Mouse (Mus musculus): ENCODE measurements around the gene B230118H07Rik. TPM values are rescaled to one million over a fixed set of nuclear protein-coding genes. Genes with fewer than 3 reads are reported as not detected.

Gene B230118H07Rik
- total and polyA plus RNA-seq, 3 experiments: 1.6 to 76.4 (median 10.2) TPM

- no peak overlapping the region for H3K4me3 ChIP-seq (ENCODE audit: low read depth, low read length)
- peaks cover 11% of the 10 kb centered on the region for H3K4me1 ChIP-seq (ENCODE audit: insufficient read depth, low read depth, low read length)
- DNase-seq (ENCODE audit: low spot score) (no peak), ATAC-seq (ENCODE audit: extremely low read depth, insufficient number of reproducible peaks, low FRiP score, poor library complexity, severe bottlenecking) (no peak)
- TF ChIP-seq GATA1 (IDR thresholded peaks at IDR 0.05; ENCODE audit: borderline replicate concordance, low read length) (no peak), GATA2 (IDR thresholded peaks at IDR 0.05; ENCODE audit: borderline replicate concordance, low read depth, low read length) (no peak), TAL1 (conservative IDR thresholded peaks at IDR 0.05; ENCODE audit: low read depth, low read length) (no peak), CTCF (IDR thresholded peaks at IDR 0.05; ENCODE audit: low read depth, low read length) (no peak), POLR2AphosphoS5 (IDR thresholded peaks at IDR 0.05; ENCODE audit: insufficient replicate concordance, low read depth, low read length) (no peak)
- H3K27me3 ChIP-seq (ENCODE audit: insufficient read depth, low read length): no peaks in the 10 kb centered on the region
- peaks cover 81% of the 10 kb centered on the region for H3K36me3 ChIP-seq (replicated peaks)
- H3K9me3 ChIP-seq (replicated peaks): no peaks in the 10 kb centered on the region
Observed at GRCm38 (mm10) chr2:101684421-101684820, 35.1 kb upstream of the B230118H07Rik start.

- Histone ChIP-seq H3K4me1 (ENCODE audit: insufficient read depth, low read depth, low read length) (peaks cover 23% of the 10 kb centered on the region), H3K9me3 (replicated peaks) (no peaks in the 10 kb centered on the region), H3K27me3 (ENCODE audit: insufficient read depth, low read length) (peaks cover 14% of the 10 kb centered on the region), H3K36me3 (replicated peaks) (peaks cover 35% of the 10 kb centered on the region), H3K4me3 (ENCODE audit: low read depth, low read length) (peak overlapping the region; percentile 99)
- ATAC-seq (ENCODE audit: extremely low read depth, insufficient number of reproducible peaks, low FRiP score, poor library complexity, severe bottlenecking) (peak; percentile 18), DNase-seq (ENCODE audit: low spot score) (peak; percentile 14)
- TF ChIP-seq GATA1 (IDR thresholded peaks at IDR 0.05; ENCODE audit: borderline replicate concordance, low read length): no peak
- no peak for TF ChIP-seq GATA2 (IDR thresholded peaks at IDR 0.05; ENCODE audit: borderline replicate concordance, low read depth, low read length)
- TF ChIP-seq CTCF (IDR thresholded peaks at IDR 0.05; ENCODE audit: low read depth, low read length): no peak
- TF ChIP-seq POLR2AphosphoS5 (IDR thresholded peaks at IDR 0.05; ENCODE audit: insufficient replicate concordance, low read depth, low read length): no peak
- TF ChIP-seq TAL1 (conservative IDR thresholded peaks at IDR 0.05; ENCODE audit: low read depth, low read length): no peak
Observed at GRCm38 (mm10) chr2:101679164-101679784, 29.9 kb upstream of the B230118H07Rik start.

GRCm38 (mm10) chr2:101678236-101679021 is 29.1 kb upstream of the B230118H07Rik start, which contains the start of gene Traf6:
Gene Traf6, plus strand, starts transcription at chr2:101678429.
- Histone ChIP-seq H3K9me3 (replicated peaks) (no peaks in the 10 kb centered on the region), H3K36me3 (replicated peaks) (peaks cover 26% of the 10 kb centered on the region), H3K27me3 (ENCODE audit: insufficient read depth, low read length) (peaks cover 14% of the 10 kb centered on the region), H3K4me3 (ENCODE audit: low read depth, low read length) (peak within 1 kb of the TSS; percentile 99), H3K4me1 (ENCODE audit: insufficient read depth, low read depth, low read length) (peaks cover 23% of the 10 kb centered on the region)
- ATAC-seq (ENCODE audit: extremely low read depth, insufficient number of reproducible peaks, low FRiP score, poor library complexity, severe bottlenecking) (peak; percentile 97), DNase-seq (ENCODE audit: low spot score) (peak; percentile 75)
- TF ChIP-seq CTCF (IDR thresholded peaks at IDR 0.05; ENCODE audit: low read depth, low read length): no peak
- no peak for TF ChIP-seq GATA1 (IDR thresholded peaks at IDR 0.05; ENCODE audit: borderline replicate concordance, low read length)
- TF ChIP-seq GATA2 (IDR thresholded peaks at IDR 0.05; ENCODE audit: borderline replicate concordance, low read depth, low read length): no peak
- TF ChIP-seq POLR2AphosphoS5 (IDR thresholded peaks at IDR 0.05; ENCODE audit: insufficient replicate concordance, low read depth, low read length): no peak
- no peak for TF ChIP-seq TAL1 (conservative IDR thresholded peaks at IDR 0.05; ENCODE audit: low read depth, low read length)

GRCm38 (mm10) chr2:101673547-101673946 is 24.2 kb upstream of the B230118H07Rik start:
- peaks cover 23% of the 10 kb centered on the region for H3K27me3 ChIP-seq (ENCODE audit: insufficient read depth, low read length)
- no peak for DNase-seq (ENCODE audit: low spot score)
- peaks cover 11% of the 10 kb centered on the region for H3K4me1 ChIP-seq (ENCODE audit: insufficient read depth, low read depth, low read length)
- no peaks in the 10 kb centered on the region for H3K9me3 ChIP-seq (replicated peaks)
- no peak for ATAC-seq (ENCODE audit: extremely low read depth, insufficient number of reproducible peaks, low FRiP score, poor library complexity, severe bottlenecking)
- no peaks in the 10 kb centered on the region for H3K36me3 ChIP-seq (replicated peaks)
- TF ChIP-seq GATA2 (IDR thresholded peaks at IDR 0.05; ENCODE audit: borderline replicate concordance, low read depth, low read length): no peak
- TF ChIP-seq TAL1 (conservative IDR thresholded peaks at IDR 0.05; ENCODE audit: low read depth, low read length): no peak
- no peak for TF ChIP-seq CTCF (IDR thresholded peaks at IDR 0.05; ENCODE audit: low read depth, low read length)
- TF ChIP-seq GATA1 (IDR thresholded peaks at IDR 0.05; ENCODE audit: borderline replicate concordance, low read length): no peak
- no peak for TF ChIP-seq POLR2AphosphoS5 (IDR thresholded peaks at IDR 0.05; ENCODE audit: insufficient replicate concordance, low read depth, low read length)
- H3K4me3 ChIP-seq (ENCODE audit: low read depth, low read length): no peak overlapping the region

- Histone ChIP-seq H3K27me3 (ENCODE audit: insufficient read depth, low read length) (peaks cover 9% of the 10 kb centered on the region; the same call in 1 of the 2 replicates), H3K4me3 (ENCODE audit: low read depth, low read length) (no peak overlapping the region), H3K4me1 (ENCODE audit: insufficient read depth, low read depth, low read length) (peaks cover 7% of the 10 kb centered on the region), H3K9me3 (replicated peaks) (no peaks in the 10 kb centered on the region), H3K36me3 (replicated peaks) (no peaks in the 10 kb centered on the region)
- TF ChIP-seq TAL1 (conservative IDR thresholded peaks at IDR 0.05; ENCODE audit: low read depth, low read length) (no peak), GATA2 (IDR thresholded peaks at IDR 0.05; ENCODE audit: borderline replicate concordance, low read depth, low read length) (no peak), CTCF (IDR thresholded peaks at IDR 0.05; ENCODE audit: low read depth, low read length) (no peak), POLR2AphosphoS5 (IDR thresholded peaks at IDR 0.05; ENCODE audit: insufficient replicate concordance, low read depth, low read length) (no peak), GATA1 (IDR thresholded peaks at IDR 0.05; ENCODE audit: borderline replicate concordance, low read length) (no peak)
- no peak for DNase-seq (ENCODE audit: low spot score)
- ATAC-seq (ENCODE audit: extremely low read depth, insufficient number of reproducible peaks, low FRiP score, poor library complexity, severe bottlenecking): peak; percentile 5; the same call in 1 of the 2 replicates
Observed at GRCm38 (mm10) chr2:101668751-101669150, 19.4 kb upstream of the B230118H07Rik start.

GRCm38 (mm10) chr2:101665703-101666092 is 16.4 kb upstream of the B230118H07Rik start:
- DNase-seq (ENCODE audit: low spot score) (no peak), ATAC-seq (ENCODE audit: extremely low read depth, insufficient number of reproducible peaks, low FRiP score, poor library complexity, severe bottlenecking) (no peak)
- H3K27me3 ChIP-seq (ENCODE audit: insufficient read depth, low read length): peaks cover 2% of the 10 kb centered on the region; the same call in 1 of the 2 replicates
- no peak for TF ChIP-seq POLR2AphosphoS5 (IDR thresholded peaks at IDR 0.05; ENCODE audit: insufficient replicate concordance, low read depth, low read length)
- TF ChIP-seq TAL1 (conservative IDR thresholded peaks at IDR 0.05; ENCODE audit: low read depth, low read length): no peak
- TF ChIP-seq GATA1 (IDR thresholded peaks at IDR 0.05; ENCODE audit: borderline replicate concordance, low read length): no peak
- TF ChIP-seq CTCF (IDR thresholded peaks at IDR 0.05; ENCODE audit: low read depth, low read length): no peak
- TF ChIP-seq GATA2 (IDR thresholded peaks at IDR 0.05; ENCODE audit: borderline replicate concordance, low read depth, low read length): no peak
- no peaks in the 10 kb centered on the region for H3K9me3 ChIP-seq (replicated peaks)
- no peaks in the 10 kb centered on the region for H3K36me3 ChIP-seq (replicated peaks)
- peaks cover 7% of the 10 kb centered on the region for H3K4me1 ChIP-seq (ENCODE audit: insufficient read depth, low read depth, low read length)
- no peak overlapping the region for H3K4me3 ChIP-seq (ENCODE audit: low read depth, low read length)

Data from G1E (cell line).